Mouse (Mus musculus): ENCODE results near the gene Ablim1.

Ablim1 gene

DNA sequence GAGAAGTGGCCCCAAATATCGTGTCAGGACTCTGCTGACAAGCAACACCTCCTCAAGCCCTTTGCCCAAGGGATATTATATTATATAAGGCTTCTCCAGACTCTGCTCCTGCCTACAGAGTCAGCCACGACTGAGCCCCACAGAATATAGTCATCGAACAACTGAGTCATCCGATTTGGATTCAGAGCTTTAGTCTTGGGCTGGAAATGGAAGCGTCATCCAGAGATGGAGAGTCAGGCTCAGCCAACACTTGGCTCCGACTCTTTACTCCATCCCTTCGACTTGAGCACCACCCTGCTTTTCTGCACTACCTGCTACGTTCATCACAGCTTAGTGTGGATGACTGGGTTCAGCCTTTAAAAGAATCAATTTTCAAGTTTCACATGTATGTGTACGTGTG lies 17.3 kb downstream of the Ablim1 start:
- no peak for DNase-seq

DNA sequence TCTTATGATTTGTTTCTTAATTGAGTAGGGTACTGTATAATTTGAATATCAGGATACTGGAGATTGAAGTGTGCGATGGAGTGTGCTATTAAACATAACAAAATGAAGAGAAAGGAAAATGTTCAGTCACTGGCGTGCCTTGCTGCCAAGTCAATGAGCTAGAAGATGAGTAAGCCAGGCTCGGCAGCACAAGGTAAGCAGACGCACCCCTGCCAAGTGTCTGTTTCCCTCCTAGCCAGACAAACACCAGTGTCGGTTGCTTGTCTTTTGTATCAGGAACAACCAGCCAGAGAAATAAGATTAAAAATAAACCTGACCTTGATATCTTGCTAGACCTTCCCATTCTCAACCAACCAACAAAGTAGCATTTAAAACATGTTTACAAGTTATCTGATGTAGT lies 18.2 kb downstream of the Ablim1 start:
- DNase-seq = no peak

DNA sequence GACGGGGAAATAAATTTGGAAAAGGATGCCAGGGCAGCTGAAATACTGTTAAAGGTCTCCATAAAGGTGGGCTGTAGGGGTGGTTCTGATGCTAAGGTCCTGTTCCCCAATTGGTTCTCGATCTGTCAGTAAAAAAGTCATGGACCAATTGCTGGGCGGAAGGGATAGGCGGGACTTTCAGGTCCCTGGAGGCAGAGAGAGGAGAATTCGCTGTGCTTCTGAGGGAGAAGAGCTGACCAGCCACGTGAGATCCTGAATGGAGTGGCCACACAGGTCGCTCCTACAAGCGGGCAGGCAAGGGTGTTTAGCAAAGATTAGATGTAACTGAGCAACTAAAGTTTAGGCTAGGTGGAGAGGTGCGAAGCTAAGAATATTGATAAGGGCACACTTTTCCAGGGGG lies 19.2 kb downstream of the Ablim1 start:
- DNase-seq = no peak

DNA sequence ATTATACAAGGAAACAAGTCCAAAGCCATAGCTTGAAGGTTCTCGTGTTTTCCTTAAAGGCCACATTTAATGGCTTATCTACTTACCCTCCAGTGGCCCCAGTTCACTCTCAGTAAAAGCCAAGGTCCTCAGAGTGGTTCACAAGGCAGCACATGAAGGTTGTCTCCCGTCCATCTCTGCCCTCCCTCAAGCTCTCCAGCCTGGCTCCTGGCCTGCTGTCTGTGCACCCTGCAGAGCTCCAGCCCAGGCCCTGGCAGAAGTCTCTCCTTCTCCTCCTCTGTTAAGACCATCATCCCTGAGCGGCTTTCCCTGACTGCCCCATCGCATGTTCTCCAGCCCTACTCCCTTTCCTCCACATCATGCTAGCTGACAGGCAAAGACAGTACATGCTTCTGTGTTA lies 20.4 kb downstream of the Ablim1 start:
- no peak for DNase-seq

DNA sequence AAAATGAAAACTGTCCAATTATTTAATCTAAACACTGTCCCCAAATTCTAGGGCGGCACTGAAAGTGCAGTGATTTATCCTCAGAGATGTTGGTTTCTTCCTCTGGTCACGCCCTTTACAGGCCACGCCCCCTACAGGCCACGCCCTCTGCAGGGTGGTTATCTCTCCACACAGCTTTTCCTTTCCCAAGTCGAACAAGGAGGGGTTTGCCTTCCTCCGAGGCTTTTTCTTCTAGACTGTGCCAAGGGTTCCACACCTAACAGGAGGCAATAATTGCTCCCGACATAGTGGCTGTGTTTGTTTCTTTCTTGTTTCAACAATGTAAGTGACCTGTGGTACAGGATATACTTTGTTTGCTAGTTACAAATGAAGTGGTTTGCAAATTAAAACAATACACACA lies 21.0 kb downstream of the Ablim1 start:
- DNase-seq = no peak

DNA sequence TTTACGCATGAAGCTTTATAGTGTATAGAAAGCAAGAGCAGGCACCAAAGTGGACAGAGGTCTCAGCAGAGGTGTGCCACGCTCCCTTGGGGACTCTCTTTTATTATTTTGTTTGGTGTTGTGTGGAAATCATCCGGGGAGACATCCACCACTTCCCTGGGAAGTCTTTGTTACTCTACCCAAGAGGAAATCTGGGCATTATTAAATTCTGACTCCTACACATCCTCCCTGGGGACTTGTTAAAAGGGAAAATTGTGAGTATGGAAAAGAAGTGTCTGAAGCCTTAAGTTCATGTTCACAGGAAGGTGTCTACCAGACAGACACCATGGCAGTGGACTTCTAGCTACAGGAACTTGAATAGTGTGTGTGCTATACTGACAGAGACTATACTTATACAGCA lies 31.4 kb downstream of the Ablim1 start:
- DNase-seq = no peak

DNA sequence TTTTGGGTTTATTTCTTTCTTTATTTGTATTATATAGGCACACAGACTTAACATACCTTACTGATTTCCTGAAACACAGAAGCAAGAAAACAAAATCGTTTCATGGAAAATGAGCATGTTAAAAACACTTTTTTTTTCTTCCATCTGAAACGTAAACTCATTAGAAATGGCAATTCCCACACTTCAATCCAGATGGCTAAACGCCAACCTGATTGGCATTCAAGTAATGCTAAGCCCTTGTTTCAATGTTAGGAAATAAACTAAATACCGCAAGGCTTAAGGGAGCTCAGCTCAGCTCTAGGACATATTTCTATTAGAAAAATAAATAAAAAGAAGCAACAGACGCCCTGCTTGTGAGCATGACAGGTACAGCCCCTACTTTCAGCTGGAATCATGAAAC lies 32.1 kb downstream of the Ablim1 start:
- DNase-seq = no peak

DNA sequence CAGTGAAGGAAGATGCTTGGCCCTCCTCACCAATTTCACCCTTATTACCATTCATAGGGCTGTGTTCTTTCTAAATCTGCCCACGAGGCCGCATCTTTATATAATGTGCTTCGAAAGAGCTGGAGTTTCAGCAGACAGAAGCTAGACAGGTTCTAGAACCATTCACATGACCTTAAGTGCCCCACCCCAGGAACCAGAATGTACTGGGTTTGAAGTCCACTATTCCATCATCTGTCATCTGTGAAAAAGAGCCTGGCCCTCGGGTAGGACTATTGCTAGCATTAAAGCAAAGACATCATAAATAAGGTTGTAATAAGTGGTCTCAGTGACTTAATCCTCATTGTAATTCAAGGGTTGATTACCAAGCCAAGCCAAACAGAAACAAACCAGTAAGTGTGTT lies 35.1 kb downstream of the Ablim1 start:
- no peak for DNase-seq

DNA sequence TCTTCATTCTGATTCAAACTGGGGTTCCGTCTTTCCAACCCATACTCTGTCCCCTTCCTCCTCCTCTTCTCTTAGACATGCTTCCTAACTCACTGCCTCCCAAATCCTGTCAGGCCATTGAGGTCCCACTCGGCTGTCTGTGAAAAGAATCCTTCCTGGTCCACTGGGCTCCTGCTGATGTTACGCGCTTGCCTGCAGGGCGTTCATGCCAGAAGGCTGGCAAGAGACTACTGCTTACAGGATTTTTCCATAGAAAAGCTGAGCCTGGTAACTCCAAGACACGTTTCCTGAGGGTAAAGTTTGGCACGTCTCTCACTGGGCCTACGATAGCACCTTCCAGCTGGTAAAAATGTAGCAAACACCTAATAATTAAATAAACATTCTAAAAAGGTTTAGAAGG lies 36.5 kb downstream of the Ablim1 start:
- no peak for DNase-seq

DNA sequence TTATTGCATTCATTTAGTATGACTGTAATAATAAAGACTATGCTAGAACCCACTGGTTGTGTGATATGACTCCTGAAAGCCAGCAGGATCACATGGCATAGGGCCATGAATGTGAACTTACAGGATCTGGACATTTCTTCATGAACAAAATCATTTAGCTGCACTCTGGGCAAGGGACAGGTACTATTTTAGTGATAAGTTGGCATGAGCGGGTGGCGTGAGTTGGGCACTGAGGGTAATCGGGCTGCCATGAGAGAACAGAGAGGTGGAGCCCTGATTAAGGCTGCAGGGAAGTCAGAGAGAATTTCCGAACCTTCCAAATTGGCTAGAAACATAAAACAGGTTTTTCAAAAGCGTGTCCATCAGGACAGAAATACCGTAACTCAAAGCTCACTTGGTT lies 37.7 kb downstream of the Ablim1 start:
- DNase-seq = no peak

DNA sequence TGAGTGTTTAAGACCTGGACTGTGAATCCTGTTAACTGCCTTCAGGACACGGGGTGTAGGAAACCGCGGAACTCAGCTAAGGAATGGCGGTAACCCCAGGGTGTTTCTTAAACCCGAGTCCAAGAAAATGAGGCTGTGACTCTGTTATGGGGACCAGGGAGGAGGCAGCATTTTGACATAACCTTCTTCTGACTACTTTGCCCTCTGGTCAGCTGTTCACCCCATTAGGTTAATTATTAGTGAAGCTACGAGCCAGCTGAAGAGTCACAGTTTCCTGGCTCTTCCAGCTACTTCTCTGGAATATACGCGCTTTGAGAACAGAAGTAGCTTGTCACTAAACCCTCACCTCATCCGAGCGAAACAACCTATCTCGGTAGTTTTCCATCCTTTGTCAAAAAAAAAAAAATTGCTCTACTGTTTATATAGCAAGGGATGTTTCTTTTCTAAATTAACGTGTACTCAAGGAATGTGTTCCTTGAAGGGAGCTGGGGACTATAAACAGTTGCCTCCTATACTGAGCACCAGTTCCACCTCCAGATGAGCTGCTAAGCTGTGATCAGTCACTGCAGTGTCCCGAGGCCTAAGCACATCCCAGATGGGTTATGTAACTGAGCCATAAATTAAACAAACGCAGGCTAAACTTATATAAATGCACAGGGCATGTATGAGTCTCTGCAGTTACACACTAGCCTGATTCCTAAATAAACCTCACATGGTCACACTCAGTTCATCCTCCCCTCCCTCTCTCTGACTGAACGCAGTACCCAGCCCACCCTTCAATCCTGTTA lies 39.4 kb downstream of the Ablim1 start:
- DNase-seq = peak; percentile 60

DNA sequence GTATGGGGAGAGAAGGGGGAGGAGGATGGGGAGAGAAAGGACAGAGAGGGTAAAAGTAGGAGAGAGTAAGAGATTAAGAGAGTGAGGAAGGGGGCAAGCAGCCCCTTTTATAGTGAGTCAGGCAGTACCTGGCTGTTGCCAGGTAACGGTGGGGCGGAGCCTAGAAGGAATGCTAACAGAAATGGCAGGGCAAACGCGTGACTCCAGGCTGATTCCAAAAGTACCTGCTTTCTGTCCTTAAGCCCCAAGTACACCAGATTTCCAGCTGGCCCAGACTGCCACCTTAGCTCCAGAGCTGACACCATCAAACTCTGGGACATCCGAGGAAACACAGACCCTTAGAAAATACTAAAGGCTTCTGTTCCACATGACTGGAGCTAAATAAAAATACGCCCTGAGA lies 40.0 kb downstream of the Ablim1 start:
- peak; percentile 31 for DNase-seq

DNA sequence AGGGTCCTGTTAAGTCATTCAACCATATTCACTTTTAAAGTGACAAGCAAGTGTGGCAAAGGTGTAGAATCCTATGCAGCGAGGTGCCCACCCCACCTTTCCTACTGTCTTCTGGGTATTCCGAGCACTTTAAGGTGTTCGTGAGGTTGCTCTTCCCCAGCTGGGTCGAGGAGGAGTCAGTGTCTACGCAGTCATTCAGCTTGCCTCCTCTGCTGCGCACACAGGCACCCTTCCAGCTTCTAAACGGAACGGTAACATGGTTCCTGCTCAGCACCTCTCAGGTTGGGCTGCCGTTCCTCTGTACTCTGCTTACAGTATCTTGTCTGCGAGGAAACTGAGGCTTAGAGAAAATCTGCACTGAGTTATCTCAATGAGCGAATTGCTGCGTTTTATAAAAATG lies 40.4 kb downstream of the Ablim1 start:
- peak; percentile 42 for DNase-seq

DNA sequence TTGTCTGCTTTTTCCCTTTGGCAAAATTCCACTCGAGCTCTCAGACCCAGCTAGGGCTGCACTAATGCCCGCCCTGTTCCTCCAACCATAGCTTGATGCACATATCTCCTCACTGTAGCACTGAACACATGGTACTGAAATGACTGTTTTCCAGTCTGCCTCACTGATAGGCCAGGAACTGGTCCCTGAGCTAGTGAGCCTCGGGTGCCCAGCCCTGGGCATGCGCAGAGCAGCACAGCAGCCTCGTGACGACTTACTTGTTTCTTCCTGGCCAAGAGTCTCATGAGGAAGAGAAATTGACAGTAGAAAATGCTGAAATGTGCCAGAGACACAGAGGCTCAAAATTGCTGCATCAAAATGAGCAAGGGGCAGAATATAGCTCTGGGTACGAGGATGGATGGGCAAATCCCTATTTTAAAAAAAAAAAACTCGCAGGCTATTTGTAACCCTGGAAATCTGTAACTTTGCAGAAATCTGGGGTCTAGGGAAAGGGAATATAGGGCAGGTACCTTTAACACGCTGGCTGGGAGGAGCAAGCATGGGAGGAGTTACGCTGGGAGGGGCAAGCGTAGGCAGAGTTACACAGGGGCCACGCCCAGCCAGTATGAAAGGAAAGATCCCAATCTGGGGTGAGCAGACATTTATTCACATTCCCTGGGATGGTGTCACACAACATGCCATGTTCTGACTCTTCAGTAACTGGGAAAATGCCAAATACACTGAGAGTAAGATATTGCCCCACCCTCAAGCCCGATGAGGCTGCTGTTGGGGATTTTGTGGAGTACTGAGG lies 41.7 kb downstream of the Ablim1 start:
- DNase-seq = peak; percentile 61

DNA sequence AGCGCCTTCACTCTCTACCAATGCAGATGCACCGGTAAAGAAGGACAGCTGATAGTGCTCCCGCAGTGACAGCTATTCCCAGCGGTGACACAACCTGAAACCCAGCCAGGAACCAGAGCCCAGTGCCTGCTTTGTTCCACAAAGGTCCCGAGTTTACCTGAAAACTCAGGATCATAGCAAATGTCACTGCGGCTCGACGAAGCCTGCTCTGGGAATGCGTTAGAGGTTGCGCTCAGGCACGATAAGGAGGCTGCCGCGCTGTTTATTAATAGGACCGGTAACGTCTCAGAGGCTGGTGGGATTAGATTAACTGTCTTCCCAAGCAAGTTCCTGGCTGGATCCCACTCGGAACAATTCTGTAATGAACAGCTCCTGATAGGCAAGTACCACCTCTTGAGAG lies 43.0 kb downstream of the Ablim1 start:
- no peak for DNase-seq

DNA sequence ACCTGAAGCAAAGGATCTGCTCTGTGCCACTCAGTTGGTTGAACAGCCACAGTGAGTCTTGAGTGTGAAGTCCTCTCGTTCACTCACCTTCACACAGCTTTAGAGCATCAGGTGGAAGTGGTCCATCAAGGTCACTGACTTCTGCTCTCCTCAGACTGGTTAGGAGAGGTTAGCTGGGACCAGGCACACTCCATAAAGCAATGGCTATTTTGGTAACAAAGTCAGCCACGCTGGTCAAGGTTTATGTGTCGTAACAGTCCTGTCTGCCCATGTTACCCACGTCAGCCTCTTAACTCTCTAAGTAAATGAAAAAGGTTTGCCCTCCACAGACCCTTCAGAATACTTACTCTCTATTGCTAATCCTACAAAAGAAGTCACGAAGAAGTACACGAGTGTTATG lies 44.0 kb downstream of the Ablim1 start:
- no peak for DNase-seq

DNA sequence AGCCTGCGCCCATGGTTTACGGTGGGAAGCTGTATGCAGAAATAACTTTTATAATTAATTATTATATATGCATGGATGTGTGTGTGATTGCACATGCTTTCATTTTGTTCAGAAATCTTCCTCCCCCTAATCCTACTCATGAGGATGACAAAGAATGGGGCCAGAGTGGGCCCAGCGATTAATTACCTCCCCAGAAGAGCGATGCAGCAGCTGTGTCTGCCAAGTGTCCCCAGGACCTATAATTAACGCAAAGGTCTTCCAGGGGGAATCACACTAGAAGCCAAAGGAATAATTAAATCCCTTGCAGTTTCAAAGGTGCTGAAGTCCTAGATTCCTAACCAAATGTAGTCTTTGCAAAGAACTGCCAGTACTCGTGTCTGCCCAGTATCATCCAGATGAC lies 44.9 kb downstream of the Ablim1 start:
- DNase-seq = no peak

DNA sequence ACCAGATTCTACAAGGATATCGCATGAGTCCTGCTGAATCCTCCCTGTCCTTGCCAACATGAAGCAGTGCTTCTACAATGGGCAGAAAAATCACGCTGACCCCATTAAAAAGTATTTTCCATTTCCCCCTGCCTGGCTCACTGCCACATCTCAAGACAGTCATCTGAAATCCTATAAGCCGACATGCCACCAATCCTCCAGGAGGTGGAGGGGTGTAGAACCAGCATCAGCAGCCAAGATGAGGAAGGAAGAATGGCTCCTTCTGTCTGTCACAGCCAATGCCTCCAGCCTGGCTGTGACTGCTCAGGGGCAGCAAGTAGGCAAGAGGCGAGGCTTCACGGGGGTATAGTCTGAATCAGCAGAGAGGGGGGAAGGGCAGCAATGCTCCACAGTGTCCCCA lies 47.2 kb downstream of the Ablim1 start:
- no peak for DNase-seq

DNA sequence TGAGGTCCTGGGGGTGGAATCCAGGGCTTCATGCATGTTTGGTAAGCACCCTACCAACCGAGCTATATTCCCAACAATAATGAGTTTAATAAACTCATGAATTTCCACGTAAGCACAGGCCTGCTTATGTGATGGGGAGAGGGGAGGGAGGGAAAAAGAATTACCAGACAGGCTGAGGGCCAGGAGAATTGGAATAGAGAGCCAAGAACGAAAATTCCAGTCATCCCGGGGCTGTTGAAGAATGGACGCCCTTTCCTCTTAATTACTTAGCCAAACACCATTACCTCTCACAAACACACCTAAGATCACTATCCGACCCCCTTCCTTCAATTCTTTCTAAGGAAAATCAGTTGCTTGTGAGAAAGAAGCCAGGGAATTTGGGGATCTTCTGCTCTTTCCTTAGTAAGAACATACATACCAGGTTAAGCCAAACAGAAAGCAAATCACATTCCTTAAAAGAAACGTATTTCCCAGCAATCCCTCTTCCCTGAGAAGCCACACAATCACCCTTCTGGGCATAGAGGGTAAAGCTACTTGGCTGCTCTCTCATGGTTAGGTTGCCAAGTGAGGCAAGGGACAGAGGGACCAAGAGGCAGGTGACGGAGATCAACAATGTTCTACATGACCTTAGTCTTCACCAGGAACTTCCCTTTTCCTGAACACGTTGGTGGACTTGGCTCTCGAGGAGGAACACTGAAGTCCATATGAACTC lies 48.2 kb downstream of the Ablim1 start:
- DNase-seq = no peak

DNA sequence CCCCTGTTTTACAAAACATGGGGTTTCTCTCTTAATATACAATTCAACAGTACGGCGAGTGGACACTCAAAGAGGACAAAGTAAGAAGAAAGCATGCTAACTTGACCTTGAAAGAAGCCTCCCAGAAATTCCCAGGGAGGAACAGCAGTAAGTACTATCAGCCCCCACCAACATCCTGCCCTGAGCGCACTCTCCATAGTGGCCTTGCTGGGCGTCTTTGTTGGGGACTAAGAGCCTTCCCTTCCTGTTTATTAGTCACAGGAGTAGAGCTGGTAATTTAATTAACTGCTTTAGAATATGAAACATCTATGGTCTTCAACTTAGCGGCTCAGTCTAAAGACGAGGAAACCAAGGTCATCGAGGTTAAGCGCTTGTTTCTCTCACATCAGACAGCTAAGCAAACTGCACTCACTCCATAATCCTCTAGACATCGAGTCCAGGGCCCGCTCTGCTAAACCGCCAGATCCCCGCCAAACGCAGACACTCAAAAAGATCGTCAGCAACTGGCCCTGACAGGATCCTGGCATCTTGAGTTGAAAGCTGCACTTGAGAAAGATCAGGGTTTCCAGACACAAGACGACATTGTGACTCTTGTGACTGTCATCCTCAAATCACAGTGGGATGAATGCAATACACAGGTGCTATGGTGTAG lies 50.3 kb downstream of the Ablim1 start:
- no peak for DNase-seq

DNA sequence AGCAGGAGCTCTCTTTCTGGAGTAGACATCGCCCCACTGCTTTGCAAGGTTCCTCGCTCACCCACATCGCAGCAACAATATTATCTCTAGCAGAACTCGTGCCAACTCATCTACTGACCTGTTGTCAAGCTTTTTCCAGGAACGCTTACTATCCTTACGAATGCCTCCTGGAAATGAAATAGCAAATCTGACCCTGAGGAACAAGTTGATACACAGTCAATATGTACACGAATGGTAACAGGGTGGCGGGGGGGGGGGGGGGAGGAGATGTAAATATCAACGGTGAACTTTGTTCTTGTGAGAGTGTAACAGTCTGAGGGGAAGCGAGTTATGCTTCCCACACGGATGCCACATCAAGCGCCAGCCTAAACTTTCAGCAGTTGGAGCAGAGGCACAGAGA lies 56.9 kb downstream of the Ablim1 start:
- DNase-seq = no peak

DNA sequence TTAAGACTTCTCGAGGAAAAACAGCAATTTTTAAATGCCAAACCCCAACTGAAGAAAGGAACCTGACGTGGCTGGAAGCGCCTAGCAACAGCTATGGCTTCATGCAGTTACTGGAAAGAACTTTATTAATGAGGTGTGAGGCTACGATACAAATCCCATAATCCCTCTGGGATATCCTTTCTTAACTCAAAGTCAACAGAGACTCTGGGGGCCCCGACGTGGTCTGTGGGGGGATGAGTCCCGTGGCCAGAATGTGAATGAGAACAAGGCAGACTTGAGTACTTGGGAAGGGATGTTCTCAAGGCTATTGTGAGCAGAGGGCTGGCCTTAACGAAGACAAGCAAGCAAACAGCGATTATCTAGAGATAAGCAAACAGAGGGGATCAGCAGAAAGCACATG lies 58.1 kb downstream of the Ablim1 start:
- no peak for DNase-seq

DNA sequence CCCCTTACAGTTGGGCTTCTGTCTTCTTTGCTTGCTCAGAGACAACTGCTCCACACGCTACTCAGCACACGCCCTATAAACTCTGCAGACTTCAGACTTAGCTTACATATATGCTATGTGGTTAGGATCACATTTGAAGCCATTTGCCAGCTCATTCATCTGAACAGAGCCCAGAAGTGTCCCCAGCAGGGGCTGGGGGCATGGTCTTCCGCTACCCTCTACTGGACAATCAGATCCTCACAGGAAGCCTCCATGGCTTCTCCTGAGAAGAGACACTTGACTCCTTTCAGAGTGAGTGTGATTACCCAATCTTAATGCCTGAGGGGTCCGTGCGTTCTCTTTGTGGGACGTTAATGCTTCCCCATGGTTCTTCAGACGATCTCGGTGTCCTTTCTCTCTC lies 59.6 kb downstream of the Ablim1 start:
- no peak for DNase-seq
